Mouse (Mus musculus): ENCODE results near the gene Pcnx2.

Pcnx2 gene

DNA sequence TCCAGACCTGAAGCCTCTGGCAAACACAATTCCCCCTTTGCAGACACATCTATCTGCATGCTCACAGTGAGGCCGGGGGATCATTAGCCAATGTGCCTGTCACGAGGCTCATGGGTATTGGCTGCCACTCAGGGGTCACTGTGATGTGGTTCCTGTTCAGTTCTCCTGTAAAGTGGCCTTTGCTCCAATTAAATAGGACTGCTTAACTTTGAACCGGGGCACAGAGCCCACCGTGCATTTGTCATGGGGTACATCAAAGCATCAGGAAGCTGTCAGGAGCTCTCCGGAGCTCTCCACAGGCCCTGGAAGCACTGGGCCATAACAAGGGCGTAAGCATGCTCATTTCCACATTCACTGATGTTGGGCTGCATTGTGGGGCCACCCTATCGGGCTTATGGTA lies 181.5 kb downstream of the Pcnx2 start:
- CTCF ChIA-PET, result interaction anchor here in 2 of 4 experiments (0.5 to 1.2 kb wide), 5 partner anchors 12 to 887 kb away, joined by 3 read pairs; partner anchors contain the start of genes Map10 (in 1 of the 2) and Sipa1l2 (in 1 of the 2)
- POLR2A ChIA-PET, result interaction anchor here in 2 of 4 experiments (0.9 to 1.4 kb wide), 3 partner anchors 11 to 16 kb away, joined by 3 read pairs; no protein-coding TSS in a partner anchor

DNA sequence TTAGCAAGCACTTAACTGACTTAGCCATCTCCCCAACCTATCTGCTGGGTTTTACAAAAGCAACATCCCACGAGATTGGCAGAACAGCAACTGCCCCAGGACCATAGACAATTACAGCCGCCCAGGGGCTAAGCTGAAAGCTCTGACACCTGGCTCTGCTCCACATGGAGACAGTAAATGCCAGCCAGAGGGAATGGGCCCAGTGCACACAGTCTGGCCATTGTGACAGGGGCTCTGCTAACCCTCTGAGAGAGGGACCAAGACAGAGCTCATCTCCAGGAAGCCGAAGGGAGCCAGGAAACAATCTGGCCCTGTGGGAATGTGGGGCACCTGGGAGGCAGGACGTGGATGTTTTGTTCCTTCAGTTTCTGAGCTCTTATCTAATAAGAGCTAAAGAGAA lies 181.9 kb downstream of the Pcnx2 start:
- POLR2A ChIA-PET, result interaction anchor here in 2 of 4 experiments (0.9 to 1.4 kb wide), 2 partner anchors 12 kb away, joined by 3 read pairs; no protein-coding TSS in a partner anchor
- CTCF ChIA-PET, result interaction anchor here in 1 of 4 experiments (0.7 to 1.2 kb wide), 3 partner anchors 12 to 378 kb away, joined by 3 read pairs; partner anchors contain the start of gene Map10

DNA sequence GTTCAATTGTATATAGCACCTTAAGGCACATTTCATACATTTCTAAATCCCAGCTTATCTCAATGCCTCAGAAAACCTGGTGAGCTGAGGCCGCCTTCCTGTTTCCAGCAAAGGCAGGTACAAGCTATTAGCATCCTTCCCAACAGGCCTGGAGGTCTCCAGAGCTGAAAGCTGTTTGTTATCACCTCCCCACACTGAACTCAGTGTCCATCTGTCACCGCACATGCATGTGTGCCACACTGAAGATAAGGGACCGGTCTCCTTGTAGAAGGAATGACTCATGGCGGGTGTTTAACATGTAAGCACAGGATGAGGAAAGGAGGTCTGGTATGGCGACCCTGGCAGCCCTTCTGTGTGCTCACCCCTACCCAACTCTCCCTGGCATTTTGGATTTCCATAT lies 186.6 kb downstream of the Pcnx2 start:
- CTCF ChIA-PET, result interaction anchor here in 1 of 4 experiments (1.1 kb wide), 1 partner anchor 8 kb away, joined by 3 read pairs; no protein-coding TSS in a partner anchor
- POLR2A ChIA-PET, result interaction anchor here in 1 of 4 experiments (1.3 kb wide), 1 partner anchor 18 kb away, joined by 3 read pairs; no protein-coding TSS in a partner anchor

DNA sequence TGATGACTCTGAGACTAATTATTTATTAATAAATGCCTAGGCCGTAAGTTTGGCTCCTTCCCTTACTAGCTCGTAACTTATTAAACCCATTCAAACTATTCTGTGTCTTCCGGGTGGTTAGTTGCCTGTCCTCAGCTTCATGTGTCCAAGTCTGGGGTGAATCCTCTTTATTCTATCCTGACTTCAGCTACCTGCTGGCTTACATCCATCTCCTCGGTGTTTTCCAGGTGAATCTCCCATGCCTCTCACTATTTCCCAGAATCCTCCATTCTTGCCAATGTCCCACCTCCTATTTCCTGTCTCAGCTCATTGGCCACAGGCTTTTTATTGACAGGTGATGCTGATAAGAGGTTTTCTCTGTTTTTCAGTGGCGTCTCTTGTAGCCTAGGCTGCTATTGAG lies 188.9 kb downstream of the Pcnx2 start:
- CTCF ChIA-PET, result interaction anchor here in 2 of 4 experiments (0.7 to 1.0 kb wide), 2 partner anchors 10 to 450 kb away, joined by 3 read pairs; no protein-coding TSS in a partner anchor
- POLR2A ChIA-PET, result interaction anchor here in 2 of 4 experiments (0.6 to 1.8 kb wide), 6 partner anchors 10 to 68 kb away, joined by 3 to 5 read pairs (median 4); partner anchors contain the start of gene Map10 (in 1 of the 2)

DNA sequence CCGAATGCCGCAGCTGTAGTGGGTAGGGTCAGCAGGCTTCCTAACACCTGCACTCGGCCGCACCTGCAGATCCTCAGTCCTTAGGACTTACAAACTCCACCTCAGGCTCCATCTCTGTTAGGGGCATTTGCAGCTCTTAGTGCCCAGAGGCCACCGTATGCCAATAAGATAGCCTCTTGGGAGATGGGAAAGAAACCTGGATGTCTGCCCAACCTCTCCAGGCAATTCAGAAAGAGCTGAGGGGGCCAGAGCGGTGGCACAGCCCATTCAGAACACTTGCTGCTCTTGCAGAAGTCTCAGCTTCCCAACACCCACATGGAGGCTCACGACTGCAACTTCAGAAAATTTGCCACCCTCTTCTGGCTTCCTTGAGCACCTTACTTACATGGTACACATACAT lies 192.3 kb downstream of the Pcnx2 start:
- CTCF ChIA-PET, result interaction anchor here in 1 of 4 experiments (1.6 kb wide), 1 partner anchor 13 kb away, joined by 4 read pairs; no protein-coding TSS in a partner anchor

DNA sequence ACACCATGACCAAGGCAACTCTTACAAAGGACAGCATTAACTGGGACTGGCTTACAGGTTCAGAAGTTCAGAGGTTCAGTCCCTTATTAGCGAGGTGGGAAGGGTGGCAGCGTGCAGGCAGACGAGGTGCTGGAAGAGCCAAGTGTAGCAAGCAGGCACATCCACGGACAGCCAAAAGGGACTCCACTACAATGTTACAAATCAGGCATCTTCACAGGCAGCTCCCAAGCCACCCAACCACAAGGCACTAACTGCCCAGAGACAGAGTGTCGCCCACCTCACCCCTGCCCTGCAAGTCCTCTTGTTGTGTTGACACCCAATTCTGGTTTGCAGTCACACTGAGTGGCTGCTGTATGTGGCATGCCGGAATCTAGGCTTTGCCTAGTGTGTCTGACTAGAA lies 193.7 kb downstream of the Pcnx2 start:
- CTCF ChIA-PET, result interaction anchor here in 1 of 4 experiments (0.6 kb wide), 1 partner anchor 12 kb away, joined by 3 read pairs; no protein-coding TSS in a partner anchor
- POLR2A ChIA-PET, result interaction anchor here in 3 of 4 experiments (0.6 to 2.9 kb wide), 13 partner anchors 10 to 1726 kb away, joined by 3 to 16 read pairs (median 4); partner anchors contain the start of gene Map10 (in 1 of the 3)

More for the DNA sequence above, 192.3 kb downstream of the Pcnx2 start:
- POLR2A ChIA-PET, result interaction anchor here in 3 of 4 experiments (0.7 to 2.9 kb wide), 7 partner anchors 12 to 36 kb away, joined by 3 to 16 read pairs (median 4); partner anchors contain the start of gene Map10 (in 1 of the 3)

DNA sequence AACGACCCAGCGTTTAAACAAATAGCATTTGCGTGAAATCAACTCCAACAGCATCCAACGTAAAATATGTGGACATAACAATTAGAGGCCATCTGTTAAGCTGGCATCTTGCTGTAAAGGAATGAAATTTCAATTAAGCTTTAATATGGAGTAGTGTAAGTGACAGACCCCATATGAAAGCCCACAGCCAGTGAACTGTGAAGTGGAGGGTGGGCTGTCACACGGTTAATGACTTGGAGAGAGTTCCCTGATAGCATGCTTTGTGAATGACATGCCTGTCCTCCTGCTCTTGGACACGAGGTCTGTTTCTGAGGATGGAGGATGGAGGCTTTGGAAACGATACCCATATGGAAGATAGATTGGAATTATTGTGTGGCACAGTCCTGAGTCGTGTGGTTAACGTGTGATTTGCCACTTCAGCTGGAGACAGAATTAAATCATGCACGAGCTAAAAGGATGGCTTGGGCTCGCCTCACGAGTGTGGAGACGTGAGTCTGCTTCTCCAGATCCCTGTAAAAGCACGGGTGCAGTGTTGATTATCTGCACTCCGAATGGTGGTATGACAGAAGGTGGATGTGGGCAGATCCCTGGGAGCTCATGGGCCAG lies 195.1 kb downstream of the Pcnx2 start:
- ChIA-PET CTCF (interaction anchor here in 2 of 4 experiments (0.6 to 1.5 kb wide), 2 partner anchors 17 to 170 kb away, joined by 3 to 5 read pairs; no protein-coding TSS in a partner anchor), POLR2A (interaction anchor here in 2 of 4 experiments (0.6 to 2.5 kb wide), 5 partner anchors 9 to 133 kb away, joined by 3 to 8 read pairs (median 3); partner anchors contain the start of gene Sipa1l2 (in 1 of the 2))
